Mouse (Mus musculus) embryo, embryonic 11.5 days (tissue): ENCODE measurements around the gene Ccnb1.
A peak's percentile ranks its signal among the peaks of the same experiment; 100 is the strongest.
"Not testable (repeated sequence)": the region's sequence is repeated elsewhere in the genome, so short reads cannot be mapped to it uniquely, and the experiment has no call there.

Experiments used
- DNase-seq: peaks from one replicate; pipeline ENCODE4 v3.0.0-alpha.2; 2012; ENCODE audit warnings: low read depth, low spot score

The Ccnb1 gene

DNA sequence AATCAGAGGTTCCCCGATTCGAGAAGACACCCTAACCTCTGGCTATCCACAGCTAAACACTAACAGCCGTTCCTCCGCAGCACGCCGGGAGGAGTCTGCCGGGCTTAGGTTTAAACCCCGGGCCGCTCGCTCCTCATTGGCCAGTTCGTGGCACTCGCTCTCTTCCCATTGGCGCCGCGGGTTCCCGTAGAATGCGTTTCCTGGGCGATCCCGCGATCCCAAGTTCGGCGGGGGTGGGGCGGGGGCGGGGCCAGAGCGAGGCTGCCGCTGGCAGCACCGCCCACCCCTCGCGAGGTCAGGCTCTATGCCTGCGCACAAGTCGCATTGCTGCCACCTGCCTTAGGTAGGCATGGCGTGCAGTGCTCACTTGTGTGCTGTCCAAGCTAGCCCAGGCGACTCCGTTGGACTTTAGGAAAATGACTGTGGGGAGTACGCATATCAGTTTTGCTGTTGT is at the start of gene Ccnb1:
Gene Ccnb1 (minus strand): TSS at position 157 of the 454 bp plus-strand sequence.
- DNase-seq = peak; percentile 93

DNA sequence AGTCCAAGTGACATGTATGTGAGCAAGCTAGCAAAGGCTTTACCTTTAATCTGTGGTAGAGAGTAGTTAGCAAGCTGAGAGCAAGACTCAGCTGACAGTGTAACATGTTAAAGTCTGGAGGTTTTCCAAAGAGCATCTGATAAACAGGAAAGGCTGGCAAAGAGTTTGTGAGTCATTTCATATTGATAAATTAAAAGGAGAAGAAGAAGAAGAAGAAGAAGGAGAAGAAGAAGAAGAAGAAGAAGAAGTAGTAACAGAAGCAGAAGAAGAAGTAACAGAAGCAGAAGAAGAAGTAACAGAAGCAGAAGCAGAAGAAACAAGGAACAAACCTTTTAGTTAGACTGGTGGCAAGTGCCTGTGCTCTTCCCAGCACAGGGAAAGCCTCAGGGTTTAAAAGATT is 48.4 kb upstream of the Ccnb1 start:
- no peak for DNase-seq

DNA sequence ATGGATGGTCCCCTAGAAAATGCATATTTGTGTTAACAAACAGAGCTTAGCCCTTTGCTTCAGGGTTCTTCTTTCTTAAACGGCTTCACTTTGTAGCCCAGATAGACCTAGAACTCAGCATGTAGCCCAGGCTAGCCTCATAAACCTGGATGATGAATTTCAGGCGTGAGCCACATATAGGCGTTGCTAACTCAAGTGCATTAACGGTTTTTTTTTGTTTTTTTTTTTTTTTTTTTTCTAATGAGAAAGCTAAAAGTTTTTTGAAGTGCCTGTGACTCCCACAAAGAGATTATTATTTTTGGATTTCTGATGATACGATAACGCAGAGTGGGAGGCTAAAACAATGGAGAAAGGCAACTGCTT is 47.3 kb upstream of the Ccnb1 start:
- DNase-seq = no peak

DNA sequence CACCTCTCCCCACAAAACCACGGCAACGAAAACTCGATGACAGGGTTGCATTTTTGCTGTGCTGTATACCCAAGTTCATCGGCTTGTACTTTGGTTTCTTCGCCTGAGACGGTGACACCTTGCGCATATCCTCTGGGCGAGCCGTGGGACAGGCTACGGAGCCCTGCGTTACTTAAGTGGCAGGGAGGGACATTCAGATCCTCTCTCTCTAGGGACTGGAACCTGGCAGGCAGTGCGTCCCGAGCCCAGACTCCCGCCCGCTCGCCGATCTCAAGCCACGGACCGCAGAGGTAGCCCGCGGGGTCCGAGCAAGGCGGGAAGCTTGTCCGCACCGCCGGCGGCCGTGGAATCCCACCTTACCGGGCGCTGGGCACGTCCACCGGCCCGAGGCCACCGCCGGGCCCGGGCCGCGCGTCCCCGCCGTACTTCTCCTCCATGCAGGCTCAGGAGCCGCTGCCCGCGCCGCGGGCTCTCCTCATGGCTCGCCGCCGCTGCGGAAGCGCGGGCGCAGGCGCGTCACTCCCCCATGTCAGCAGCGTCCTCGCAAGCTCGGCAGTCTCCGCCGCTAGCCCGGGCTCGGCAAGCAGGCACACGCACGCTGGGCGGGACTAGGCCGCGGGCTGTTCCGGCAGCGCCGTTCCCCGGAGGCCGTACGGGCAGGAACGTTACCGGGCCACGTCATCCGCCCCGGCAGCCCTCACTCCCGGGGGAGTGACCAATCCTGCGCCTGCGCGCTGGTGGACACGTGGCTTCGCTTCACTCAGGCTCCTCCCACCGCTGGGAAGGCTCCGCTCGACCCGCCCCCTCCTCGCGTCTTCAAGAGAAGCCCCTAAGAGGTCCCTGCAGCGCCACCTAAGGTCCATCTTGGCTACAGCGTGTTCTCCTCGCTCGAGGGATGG is 46.6 kb upstream of the Ccnb1 start, which contains the start of gene Slc30a5:
Gene Slc30a5 (minus strand): TSS at position 687 of the 899 bp plus-strand sequence.
- DNase-seq = peak; percentile 100

DNA sequence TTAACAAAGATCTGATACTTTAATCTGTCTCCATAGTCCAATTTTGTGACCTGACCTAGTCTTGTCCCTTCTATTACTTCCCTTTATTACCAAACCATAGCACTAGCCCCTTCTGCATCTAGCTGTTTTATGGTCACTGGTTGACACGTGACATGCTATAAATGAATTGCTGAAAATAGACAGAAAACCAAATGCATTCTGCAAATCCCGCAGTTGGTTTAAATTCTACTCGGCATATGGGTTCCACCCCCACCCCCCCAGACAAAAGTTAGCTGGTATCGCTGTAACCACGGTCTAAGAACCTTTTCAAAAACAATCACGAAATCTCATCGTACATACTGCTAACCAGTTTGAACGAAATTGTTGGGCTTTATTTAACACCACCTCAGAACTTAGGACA is 45.8 kb upstream of the Ccnb1 start:
- no peak for DNase-seq

DNA sequence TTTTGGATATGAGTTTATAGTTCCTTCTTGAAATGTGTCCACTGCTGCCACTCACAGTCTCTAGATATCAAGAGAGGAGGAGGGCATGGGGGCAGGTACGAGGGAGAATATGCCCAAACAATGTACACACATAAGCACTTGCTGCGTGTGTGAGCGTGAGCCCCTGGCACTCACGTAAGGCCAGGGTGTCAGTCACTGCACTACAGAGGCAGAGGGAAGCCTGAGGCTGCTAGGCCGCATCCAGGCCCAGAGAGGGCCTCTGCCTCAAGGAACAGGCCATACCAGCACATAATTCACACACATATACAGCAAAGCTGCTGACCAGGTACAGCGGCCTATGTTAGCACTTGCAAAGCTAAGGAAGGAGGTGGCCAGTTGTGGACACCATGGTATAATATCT is 44.8 kb upstream of the Ccnb1 start:
- DNase-seq = no peak

DNA sequence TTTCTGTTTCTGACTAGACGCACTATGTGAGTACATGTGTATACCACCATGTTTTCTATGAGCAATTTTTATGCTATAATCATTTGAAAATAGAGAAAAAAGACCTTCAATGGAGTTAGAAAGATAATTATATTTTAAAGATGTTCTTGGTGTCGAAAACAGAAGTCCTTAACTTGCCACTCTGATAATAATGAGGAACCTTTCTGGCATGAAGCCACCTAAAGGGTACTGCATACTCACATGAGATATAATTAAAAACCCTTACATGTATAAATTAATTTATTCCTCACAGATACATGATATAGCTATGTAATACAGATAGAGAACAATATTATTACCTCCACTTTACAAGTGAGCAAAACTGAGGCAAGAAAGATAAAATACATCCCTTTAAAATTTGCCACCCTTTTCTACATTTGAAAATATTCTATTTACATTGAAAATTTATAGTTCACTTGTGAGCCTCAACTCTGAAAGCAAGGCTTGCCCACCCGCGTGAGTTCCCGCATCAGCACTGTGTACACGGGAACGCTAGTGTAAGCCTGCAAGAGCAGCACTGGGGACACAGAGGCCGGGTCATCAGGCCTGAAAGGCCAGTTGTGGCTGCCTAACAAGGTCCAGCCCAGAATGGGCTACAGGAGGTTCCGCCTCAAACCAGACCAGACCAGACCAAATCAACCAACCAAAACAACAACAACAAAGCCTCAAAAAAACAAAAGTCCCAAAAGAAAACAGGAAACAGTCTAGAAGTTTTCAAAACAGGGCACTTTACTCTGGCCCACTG is 39.4 kb upstream of the Ccnb1 start:
- DNase-seq = no peak

DNA sequence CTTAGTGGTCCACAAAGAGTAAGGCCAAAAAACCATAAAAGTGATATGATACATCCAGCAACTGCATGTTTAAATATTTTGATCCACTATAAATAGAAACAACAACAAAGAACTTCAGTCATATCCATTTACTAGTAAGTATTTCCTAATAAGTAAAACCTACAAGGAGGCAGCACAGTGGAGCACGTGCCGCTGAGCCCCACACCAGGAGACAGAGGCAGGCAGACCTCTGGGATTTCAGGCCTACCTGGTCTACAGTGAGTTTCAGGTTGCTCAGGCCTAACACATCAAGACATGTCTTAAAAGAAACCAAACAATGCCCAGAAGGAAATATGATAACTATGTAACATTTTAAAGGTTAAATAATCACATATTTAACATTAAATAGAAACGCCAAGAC is 38.5 kb upstream of the Ccnb1 start:
- no peak for DNase-seq

DNA sequence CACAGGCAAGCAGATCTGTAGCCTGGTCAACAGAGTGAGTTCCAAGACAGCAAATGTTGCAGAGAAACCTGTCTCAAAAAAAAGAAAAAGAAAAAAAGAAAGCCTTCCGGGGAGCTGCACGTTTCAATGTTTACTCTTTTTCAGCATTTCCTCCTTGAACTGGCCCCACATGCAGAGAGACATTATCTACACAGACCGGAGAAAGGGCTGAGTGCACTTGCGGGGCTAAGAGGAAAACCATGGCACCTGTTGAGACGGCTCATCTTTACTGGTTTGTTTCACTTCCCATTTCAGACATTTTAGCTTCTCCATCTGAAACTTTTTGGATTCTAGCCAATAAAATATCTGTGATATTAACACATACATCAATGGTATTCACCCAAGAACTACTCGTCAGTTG is 37.9 kb upstream of the Ccnb1 start:
- DNase-seq = no peak

DNA sequence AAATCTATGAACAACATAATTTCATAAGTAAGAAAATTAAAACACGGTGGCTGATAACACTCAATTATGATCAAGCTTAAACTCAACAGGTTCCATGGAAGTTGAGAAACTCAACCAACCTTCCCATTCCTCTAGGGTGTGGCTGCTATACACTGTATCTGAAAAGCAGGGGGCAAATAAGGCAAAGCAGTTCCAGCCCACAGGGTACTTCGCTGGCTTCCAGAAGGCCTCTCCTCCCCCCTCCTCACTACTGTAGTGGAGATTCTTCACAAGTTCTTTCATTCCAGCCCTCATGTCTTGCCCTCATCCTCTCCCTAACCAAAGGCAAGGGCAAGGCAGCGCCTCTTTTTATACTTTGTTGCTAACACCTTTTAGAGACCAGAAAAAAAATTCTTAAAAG is 37.5 kb upstream of the Ccnb1 start:
- DNase-seq = no peak

DNA sequence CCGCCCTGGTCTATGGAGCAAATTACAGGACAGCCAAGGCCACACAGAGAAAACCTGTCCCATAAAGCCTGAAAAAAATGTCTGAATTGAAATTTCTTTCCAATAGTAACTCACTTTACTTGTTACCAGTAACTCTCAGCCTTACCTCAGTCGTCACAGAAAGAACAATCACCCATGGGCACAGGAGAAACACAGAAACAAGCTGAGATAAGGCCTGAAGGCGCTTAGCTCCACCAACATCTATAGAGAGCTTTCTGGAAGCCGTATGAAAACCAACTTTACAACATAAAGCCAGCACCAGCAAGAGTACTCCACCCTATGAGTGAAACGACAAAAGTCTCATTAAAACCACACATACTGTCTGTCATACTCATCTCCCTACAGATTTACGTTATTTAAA is 28.1 kb upstream of the Ccnb1 start:
- no peak for DNase-seq

DNA sequence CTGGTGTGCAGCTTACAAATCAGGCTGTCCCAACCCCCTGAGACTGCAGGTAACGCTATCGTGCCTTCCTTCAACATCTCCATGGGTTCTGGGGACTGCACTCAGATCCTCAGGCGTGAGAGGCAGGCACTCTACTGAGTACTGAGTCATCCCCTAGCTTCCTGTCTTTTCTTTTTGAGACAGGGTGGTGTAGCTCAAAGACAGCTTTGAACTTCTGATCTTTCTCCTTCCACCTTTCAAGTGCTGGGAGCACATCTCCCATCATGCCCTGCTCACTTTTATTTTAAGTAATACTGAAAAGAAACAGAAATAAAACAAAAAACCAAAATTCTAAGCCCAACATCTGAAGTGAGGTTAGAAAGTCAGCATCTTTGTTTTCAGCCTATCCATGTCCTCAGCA is 19.4 kb upstream of the Ccnb1 start:
- DNase-seq = no peak

DNA sequence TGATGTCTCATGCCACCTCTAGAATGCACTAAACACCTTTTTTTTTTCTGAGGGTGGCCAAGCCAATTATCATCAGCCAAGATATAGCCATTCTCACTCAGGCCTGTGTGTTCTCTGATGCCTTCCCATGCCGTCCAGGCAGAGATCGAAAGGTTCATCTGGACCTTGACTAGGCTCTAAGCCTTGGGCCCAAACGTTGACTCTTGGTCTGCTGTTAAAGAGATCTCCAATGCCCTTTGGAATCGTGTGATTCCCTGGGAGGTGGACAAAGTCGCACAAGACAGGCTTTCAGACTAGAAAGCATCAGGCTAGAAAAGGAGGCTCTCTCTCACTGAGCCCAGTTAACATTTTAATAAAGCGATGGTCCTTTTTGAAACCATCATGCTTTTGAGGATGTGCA is 10.8 kb upstream of the Ccnb1 start:
- DNase-seq = no peak

DNA sequence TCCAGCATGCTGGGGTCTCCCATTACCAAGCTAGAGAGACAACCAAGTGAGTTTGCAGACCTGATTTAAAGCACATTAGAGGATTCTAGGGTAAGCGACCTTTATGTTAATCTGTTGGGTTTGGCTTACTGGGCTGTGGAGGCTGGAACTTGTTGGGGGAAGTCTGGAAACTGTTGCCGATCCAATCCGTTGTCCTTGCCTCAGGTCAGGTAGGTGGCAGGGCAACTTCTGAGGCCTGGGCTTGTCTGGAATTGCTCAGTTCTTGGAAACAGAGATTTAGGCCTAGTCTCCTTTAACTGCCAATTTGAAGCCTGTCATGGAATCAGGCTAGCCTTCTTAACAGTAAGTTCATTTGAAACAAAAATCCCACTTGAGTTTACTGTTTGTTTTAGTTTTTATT is 2.7 kb upstream of the Ccnb1 start:
- no peak for DNase-seq

DNA sequence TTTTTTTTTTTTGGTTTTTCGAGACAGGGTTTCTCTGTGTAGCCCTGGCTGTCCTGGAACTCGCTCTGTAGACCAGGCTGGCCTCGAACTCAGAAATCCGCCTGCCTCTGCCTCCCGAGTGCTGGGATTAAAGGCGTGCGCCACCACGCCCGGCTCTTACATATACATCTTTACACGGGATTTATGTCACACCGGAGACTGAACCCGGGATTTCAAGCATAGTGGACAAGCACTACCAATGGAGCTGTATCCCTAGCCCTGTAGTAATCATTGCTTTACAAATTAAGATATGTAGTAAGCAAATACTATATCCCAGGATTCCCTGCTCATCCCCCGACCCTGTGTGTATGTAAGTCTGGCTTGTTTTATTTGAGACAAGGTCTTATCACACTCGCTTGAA is 1.7 kb upstream of the Ccnb1 start:
- DNase-seq = not testable (repeated sequence)

DNA sequence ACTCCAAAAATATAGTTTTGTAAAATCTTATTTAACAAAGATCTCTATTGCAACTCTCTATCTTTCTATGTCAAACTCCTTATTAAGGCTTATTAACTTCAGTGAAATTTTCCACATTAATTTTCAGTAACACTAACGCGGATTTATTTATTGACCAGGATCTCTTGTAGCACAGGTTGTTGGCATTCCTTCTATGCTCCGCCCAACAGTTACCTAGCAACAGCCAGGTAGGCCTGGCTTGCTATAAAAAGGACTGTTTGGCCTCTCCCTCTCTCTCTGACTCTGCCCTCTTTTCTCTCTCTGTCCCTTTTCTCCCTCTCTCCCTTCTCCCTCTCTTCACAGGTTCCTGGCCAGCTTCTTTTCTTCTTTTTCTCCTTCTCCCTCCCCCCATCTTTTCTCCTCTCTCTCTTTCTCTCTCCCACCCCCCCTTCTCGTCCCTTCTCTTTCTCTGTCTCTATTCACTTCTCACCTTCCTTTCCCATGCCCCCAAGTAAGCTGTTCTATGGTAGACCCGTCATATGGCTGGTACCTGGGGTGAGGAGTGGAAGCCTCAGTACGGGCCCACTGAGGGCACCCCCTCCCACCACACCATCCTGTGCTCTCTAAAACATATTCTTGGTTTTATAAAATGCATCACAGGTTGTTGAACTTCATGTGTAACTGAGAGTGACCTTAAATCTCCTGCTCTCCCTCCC is 1.1 kb upstream of the Ccnb1 start:
- DNase-seq = no peak

DNA sequence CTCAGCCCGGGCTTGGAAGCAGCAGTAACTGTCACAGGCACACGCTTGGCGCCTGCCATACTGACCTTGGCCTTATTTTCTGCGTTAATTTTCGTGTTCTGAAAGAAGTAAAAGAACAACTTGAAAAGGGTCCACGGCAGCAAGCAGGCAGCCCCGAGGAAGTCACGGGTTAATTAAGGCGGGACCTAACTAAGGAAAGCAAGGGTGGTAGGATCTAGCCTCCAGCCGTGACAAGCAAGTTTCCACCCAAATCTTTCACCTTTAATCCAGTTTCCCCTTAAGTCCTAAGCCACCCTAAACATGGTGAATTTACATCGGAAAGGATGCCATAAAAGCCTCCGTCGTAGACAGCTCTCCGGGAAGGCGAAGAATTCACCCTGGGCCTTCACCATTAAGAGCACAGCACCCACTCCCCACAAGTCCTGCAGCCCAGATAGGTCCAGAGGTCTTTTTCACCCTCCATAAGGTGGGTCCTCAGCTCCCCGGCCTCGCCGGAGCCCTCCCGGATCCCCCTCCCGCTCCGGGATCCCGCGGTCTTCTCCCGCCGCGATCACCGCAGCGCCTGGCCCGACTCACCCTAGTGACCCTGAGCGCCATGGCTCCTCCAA is 460 bp downstream of the Ccnb1 start:
- DNase-seq = no peak

DNA sequence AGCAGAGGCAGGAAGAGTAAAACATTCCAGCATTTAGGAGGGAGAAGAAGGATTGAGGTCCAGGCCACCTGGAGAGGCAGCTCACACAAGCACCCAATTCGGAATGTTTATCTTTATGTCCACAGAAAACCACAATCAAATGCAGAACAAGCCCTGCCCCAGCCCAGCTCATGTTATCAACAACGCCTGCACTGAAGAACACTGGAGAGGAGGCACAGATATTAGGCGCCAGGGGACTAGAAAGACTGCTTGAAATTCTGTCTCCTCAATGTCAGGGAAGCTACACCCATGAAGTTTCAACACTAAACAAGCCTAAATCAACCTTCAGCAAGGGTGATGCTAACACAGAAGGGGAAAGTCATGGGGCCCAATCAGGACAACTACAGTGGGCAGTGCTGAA is 8.9 kb downstream of the Ccnb1 start:
- no peak for DNase-seq

DNA sequence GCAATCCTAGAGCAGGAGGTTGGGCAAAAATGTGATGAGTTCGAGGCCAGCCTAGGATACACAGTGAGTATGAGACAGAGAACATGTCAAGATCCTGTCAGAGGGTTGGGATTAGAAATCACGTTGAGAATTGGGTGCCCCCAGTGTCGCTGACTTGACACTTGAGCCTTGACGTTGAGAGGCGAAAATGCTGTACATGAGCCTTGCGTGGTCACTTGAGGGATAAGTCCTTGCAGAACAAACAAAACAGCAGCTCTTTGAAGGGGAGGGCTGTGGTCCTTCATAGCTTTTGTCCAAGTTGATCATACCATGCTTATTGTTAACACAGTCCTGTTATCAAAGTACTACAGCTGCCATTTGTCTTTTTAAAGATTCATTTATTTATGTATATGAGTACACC is 9.7 kb downstream of the Ccnb1 start:
- DNase-seq = no peak

DNA sequence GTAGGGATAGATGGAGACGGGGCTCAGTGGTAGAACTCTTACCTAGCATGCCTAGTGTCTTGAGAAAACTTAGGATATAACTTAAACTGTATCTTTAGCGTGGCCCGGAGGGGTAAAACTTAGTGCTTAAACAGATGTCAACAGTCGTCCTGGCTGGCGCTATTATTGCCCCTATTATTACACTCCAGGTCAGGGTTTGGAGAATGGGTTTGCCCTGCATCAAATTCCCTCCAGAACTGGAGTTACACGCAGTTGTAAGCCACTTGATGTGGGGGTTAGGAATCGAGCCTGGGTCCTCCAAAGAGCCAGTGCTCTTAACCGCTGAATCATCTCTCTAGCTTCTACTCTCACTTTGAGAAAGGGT is 10.3 kb downstream of the Ccnb1 start:
- DNase-seq = no peak

DNA sequence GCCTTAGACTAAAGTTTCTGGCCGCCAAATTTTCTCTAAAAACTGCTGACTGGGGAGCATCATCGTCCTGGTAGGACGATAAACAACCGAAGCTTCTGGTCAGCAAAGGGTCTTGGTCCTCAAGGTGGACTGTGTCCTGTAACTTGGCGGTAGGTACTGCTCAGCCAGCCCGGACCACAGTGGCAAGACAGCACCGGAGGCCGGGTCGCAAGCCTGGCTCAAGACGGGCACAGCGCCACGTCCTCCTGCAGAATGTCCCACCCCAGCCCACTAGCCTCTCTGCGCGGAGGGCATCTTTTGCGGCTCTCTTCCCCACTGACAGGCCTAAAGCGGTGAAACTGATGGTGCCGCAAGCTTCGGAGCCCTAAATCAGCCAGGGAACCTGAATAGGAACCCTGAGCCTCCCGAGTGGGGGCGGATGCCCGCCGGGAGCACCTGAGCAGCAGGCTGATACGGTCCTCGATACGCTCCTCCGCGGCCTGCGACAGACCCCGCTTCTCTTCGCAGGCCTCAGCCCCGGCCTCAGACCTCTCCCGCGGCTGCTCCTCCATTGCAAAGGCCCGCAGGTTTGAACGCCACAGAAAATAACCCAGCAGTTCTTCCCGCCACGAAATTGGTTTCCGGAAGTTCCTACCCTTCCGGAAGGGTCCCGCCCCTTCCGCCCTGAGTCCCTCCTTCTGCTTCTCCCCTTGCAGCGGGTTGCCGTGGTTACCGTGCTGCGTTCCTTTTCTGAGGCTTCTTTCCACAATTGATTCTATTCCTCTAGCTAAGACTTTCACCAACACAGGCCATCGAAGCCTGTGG is 10.9 kb downstream of the Ccnb1 start, which contains the start of gene Cenph:
Gene Cenph (minus strand): TSS at position 648 of the 804 bp plus-strand sequence.
- DNase-seq = peak; percentile 82
